Mouse (Mus musculus) kidney, adult 2 months (tissue): ENCODE measurements at regions not wholly inside any gene's neighbourhood (a gene's known extent, or its start where the extent isn't known, plus 50 kb on each side); places are given as distances from the start of the nearest gene placed in this dataset.

Source experiments
- DNase-seq: peaks from one replicate; pipeline ENCODE4 v3.0.0; 2021
- H3K27ac ChIP-seq: fragments of 200-500 bp; 2 replicates; pipeline ENCODE4 v1.5.1; 2012; ENCODE audit warnings: low read depth, low read length, control low read depth, inconsistent platforms; ENCODE audit not compliant: insufficient read depth
- H3K27me3 ChIP-seq: fragments of 200-500 bp; replicated peaks from 2 replicates; pipeline ENCODE4 v1.6.1; 2012; ENCODE audit warnings: mild to moderate bottlenecking, moderate library complexity, low read length, inconsistent platforms; ENCODE audit not compliant: control insufficient read depth, insufficient read depth
- H3K36me3 ChIP-seq: fragments of 200-500 bp; 2 replicates; pipeline ENCODE4 v1.6.1; 2012; ENCODE audit warnings: mild to moderate bottlenecking, moderate library complexity, low read length, inconsistent platforms; ENCODE audit not compliant: control insufficient read depth, insufficient read depth
- H3K4me1 ChIP-seq: fragments of 200-500 bp; 2 replicates; pipeline ENCODE4 v1.6.1; 2011; ENCODE audit warnings: low read length; ENCODE audit not compliant: control insufficient read depth, insufficient read depth
- H3K4me3 ChIP-seq: fragments of 200-500 bp; 2 replicates; pipeline ENCODE4 v1.5.1; 2011; ENCODE audit warnings: mild to moderate bottlenecking, low read depth, low read length, control low read depth; ENCODE audit not compliant: insufficient read depth
- CTCF ChIP-seq: fragments of 200-500 bp; conservative IDR thresholded peaks from 2 replicates; pipeline ENCODE4 v1.5.1; 2011; ENCODE audit warnings: low read depth, mild to moderate bottlenecking, control low read depth, low read length, moderate library complexity, mixed read lengths; ENCODE audit not compliant: insufficient read depth, insufficient read length
- POLR2A ChIP-seq: fragments of 200-500 bp; IDR thresholded peaks from one replicate; pipeline ENCODE4 v1.6.1; 2011; ENCODE audit warnings: low read depth, low read length, control low read depth
- WGBS: fragments of 180-500 bp; shearing (Covaris S2); methylation state at CpG from one replicate; pipeline ENCODE4 v1.1.7; 2018; 5-methylcytosine and 5-hydroxymethylcytosine counted together

- 43% methylated on average over 12 of the region's 12 CpGs for WGBS
- Histone ChIP-seq H3K4me1 (peaks cover 9% of the 10 kb centered on the region), H3K36me3 (no peaks in the 10 kb centered on the region), H3K4me3 (no peak overlapping the region), H3K27me3 (no peaks in the 10 kb centered on the region), H3K27ac (no peak overlapping the region)
- DNase-seq = peak; percentile 69
- TF ChIP-seq CTCF (no peak), POLR2A (no peak)
Observed at GRCm38 (mm10) chr4:84109771-84110503, 565.1 kb downstream of the Bnc2 start.

DNA sequence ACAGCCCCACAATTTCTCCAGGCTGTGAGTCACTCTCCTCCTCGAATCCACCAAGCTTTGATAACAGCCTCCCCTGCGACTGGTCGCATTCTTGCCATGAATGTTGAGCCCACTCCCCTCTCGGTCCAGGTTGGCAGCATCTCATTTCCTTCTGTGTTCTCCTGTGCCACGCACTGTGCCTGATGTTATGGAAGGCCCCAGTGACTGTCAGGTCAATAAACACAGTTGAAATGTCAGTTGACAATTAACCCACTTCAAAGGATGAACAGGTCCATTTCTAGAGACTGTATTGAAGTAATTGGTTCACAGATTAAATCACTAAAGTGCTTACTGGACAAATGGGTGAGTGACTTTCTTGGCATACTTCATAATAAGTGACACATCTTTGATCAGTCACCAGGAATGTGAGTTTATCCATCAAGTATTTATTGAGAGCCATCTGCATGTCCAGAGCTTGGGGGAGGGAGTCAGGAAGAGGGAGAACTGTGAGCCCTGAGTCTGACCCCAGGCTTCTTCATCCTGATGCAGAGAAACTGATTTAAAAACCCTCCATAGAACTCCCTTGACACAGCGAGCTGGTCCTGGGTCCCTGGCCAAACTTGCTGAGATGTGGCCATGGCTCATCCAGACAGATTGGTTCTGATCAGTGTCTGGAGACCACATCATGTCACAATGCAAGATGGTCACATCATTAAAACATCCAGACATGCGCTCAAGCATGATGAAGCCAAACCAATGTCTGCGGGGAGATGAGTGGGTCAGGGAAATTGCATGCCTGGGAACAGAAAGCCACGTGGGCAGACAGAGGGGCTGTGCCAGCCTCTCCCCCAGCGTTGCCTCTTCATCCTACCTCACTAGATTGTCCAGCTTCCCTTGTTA, 560.7 kb downstream of the Bnc2 start:
- no peak overlapping the region for H3K4me3 ChIP-seq
- WGBS = 48% methylated on average over 10 of the region's 10 CpGs
- peak; percentile 73 for DNase-seq
- peaks cover 6% of the 10 kb centered on the region for H3K4me1 ChIP-seq
- no peaks in the 10 kb centered on the region for H3K36me3 ChIP-seq
- no peaks in the 10 kb centered on the region for H3K27me3 ChIP-seq
- H3K27ac ChIP-seq = no peak overlapping the region
- no peak for TF ChIP-seq POLR2A
- TF ChIP-seq CTCF = no peak

GRCm38 (mm10) chr4:84118284-84118919, 556.7 kb downstream of the Bnc2 start:
- 98% methylated on average over 2 of the region's 2 CpGs for WGBS

GRCm38 (mm10) chr4:84119616-84120015, 555.5 kb downstream of the Bnc2 start:
- H3K36me3 ChIP-seq = no peaks in the 10 kb centered on the region
- WGBS = 52% methylated on average over 7 of the region's 7 CpGs
- no peak overlapping the region for H3K27ac ChIP-seq
- H3K27me3 ChIP-seq = no peaks in the 10 kb centered on the region
- H3K4me3 ChIP-seq = no peak overlapping the region
- no peaks in the 10 kb centered on the region for H3K4me1 ChIP-seq
- TF ChIP-seq POLR2A = no peak
- no peak for TF ChIP-seq CTCF
- DNase-seq = no peak

More at GRCm38 (mm10) chr4:84118284-84118919, 556.7 kb downstream of the Bnc2 start:
- Histone ChIP-seq H3K36me3 (no peaks in the 10 kb centered on the region), H3K27me3 (no peaks in the 10 kb centered on the region), H3K4me3 (no peak overlapping the region), H3K27ac (no peak overlapping the region), H3K4me1 (peaks cover 6% of the 10 kb centered on the region; the same call in 1 of the 2 replicates)
- TF ChIP-seq CTCF = no peak
- no peak for TF ChIP-seq POLR2A
- DNase-seq = no peak

DNA sequence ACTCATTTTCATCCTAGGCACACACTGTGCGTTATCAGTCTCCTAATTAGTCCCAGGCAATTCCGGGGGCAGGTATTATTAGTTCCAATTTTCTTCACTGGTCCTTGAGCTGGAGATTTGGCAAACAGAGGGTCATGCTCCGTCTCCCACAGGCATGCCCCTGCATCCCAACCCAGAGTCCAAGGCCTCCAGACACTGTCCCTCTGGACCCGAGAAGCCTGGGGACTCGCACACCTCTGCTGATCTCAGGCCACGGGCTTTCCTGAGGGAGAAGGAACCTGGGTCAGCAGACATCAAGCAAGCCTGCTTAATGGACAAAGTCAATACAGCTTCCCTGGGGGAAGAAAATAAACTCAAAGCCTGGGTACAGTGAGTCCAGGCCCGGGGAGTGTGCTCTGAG, 554.7 kb downstream of the Bnc2 start:
- no peak for TF ChIP-seq CTCF
- no peak for TF ChIP-seq POLR2A
- H3K27ac ChIP-seq = no peak overlapping the region
- 59% methylated on average over 7 of the region's 7 CpGs for WGBS

GRCm38 (mm10) chr4:84121442-84121841, 553.6 kb downstream of the Bnc2 start:
- TF ChIP-seq CTCF (no peak), POLR2A (no peak)
- H3K4me3 ChIP-seq = no peak overlapping the region
- 74% methylated on average over 10 of the region's 10 CpGs for WGBS
- no peaks in the 10 kb centered on the region for H3K4me1 ChIP-seq
- H3K27me3 ChIP-seq = no peaks in the 10 kb centered on the region
- H3K27ac ChIP-seq = no peak overlapping the region
- H3K36me3 ChIP-seq = no peaks in the 10 kb centered on the region
- no peak for DNase-seq

More for the DNA sequence above, 554.7 kb downstream of the Bnc2 start:
- Histone ChIP-seq H3K4me1 (no peaks in the 10 kb centered on the region), H3K4me3 (no peak overlapping the region), H3K36me3 (no peaks in the 10 kb centered on the region), H3K27me3 (no peaks in the 10 kb centered on the region)
- no peak for DNase-seq
